Mouse (Mus musculus) cerebellum, postnatal 25 days (tissue): ENCODE measurements around the gene Trp53rka.
A peak's percentile ranks its signal among the peaks of the same experiment; 100 is the strongest.
"Not testable (repeated sequence)": the region's sequence is repeated elsewhere in the genome, so short reads cannot be mapped to it uniquely, and the experiment has no call there.

Experiments
- DNase-seq, 2 experiments: peaks; one replicate each; pipeline ENCODE4 v3.0.0; 2021; ENCODE audit warnings: mixed read lengths in 2 of 2

The Trp53rka gene

DNA sequence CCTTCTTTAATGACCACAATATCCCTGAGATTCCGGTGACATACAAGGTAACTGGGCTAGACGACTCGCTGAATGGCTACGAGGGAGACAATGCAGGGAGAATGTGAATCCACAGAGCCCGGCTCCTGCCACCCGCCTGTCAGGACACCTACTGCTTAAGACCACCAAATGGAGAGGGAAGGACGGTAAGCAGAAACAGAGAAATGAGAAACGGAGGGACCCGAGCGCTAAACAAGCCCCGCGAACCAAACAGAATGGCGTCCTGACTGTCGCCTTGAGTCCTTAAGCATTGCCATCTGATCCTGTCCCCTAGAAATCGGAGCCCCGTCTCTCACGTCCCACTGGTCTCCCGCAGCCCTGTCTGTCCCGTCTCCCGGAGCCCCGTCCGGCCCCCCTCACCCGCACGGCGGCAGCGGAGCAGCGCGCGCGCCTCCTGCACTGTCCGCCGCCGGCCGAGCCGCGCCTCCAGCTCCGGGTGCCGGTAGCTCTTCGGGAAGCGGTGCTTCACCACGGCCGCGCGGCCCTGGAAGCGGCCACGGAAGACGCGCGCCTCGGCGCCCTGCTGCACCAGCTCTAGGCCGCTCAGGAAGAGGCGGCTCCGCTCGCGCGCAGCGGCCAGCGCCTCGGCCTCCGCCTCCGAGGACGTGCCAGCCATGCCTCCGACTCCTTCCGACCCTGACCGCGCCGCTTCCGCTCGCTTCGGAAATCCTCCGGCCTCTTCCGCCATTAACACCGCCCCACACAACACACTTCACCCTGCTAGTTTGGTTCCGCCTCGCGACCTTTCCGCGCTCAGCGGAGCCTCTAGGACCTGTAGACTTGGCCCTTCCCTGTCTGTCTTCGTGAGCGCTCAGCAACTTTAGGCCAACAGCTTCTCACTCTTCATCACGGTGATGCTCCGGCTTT, at the start of gene Trp53rka:
TSS of gene Trp53rka (minus strand) at position 677 of the 906 bp plus-strand sequence.
- peak; percentile 86 to 89 for DNase-seq

DNA sequence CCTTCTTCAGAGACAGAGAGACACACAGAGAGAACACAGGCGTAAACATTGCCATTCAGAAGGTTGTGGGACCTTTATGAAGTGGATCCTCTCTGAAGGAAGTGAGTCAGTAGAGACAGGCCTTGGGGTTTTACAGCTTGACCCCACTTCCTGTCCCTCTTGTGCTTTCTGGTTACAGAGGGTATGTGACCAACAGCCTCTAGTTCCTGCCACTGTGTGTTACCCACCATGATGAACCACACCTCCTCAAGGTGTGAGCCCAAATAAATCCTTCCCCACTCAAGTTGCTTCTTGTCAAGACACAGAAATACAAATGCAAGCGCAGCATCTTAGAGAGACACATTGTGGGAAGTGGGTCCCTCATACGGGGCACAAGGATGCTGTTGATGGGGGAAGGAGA, 47.9 kb upstream of the Trp53rka start:
- no peak for DNase-seq

- no peak for DNase-seq
These were observed 40.7 kb upstream of the Trp53rka start for GRCm38 (mm10) chr2:165533789-165534188.

GRCm38 (mm10) chr2:165529106-165529505, 36.0 kb upstream of the Trp53rka start:
- DNase-seq, result peak; percentile 74 to 78

- DNase-seq, result peak; percentile 19 to 49
These were observed 32.5 kb upstream of the Trp53rka start for GRCm38 (mm10) chr2:165525609-165526008.

DNA sequence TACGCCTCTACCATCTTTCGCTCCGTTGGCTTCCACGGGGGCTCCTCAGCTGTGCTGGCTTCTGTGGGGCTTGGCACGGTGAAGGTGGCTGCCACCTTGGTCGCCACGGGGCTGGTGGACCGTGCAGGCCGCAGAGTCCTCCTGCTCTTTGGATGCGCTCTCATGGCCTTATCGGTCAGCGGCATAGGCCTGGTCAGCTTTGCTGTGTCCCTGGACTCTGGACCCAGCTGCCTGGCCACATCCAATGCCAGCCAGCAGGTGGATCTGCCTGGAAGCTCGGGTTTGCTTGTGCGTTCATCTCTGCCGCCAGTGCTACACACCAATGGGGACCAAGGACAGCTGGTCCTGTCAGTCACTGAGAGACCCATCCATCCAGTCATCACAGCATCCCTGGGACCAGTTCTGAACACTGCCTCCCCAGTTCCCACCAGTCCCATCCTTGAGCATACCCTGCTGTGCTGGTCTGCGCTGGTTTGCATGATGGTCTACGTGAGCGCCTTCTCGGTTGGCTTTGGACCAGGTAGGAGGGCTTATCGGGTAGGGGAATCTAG, 22.1 kb upstream of the Trp53rka start:
- no peak for DNase-seq

DNA sequence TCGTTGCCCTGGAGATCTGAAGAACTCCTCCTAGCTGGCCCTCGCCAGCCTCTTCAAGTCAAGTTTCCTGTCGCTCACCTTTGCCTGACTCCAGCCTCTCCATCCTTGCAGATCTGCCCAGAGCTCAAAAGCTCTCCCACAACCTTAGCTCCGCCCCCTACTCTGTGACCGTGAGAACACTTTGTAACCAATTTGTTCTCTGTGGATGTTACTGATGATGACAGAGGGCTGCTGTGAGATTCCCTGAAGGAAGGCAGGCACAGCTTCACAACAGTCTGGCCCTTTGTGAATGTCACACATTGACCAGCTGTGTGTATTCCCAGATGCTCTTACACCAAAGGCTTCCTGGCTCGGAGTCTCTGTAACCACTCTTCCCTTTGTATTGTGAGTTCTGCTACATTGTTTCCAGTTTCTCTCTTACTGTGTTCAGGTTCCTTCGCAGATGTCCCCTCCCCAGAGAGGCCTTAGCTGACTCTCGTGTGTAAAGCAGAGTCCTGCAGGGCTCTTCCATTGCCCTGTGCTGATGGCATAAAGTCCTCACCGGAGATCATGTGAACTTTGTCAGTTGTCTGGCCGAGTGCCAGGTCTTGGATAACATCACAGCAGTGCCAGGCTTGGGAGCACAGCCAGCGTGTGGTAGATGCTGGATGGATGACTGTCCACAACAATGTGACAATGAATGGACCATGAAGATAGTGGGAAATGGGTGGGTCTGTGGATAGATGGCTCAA, 19.9 kb upstream of the Trp53rka start:
- DNase-seq, result peak in 1 of 2 experiments; percentile 15

DNA sequence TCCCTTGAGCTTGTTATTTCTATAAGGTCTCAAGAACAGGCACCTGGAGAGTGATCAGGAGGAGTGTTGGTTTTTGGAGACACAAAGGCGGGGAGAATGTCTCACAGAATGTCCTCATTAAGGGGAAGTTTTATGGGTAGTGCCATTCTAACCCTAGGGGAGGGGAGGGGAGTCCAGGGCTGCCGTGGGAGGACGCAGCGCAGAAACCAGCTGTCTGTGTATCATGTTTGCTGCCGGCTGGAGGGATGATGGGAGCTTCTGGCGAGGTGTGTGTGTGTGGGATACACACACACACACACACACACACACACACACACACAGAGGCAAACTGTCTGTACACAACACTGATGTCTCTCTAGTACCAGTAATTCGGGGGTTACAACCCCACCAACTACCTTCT, 19.3 kb upstream of the Trp53rka start:
- no peak for DNase-seq

GRCm38 (mm10) chr2:165511530-165511929, 18.4 kb upstream of the Trp53rka start:
- DNase-seq, result not testable (repeated sequence)

DNA sequence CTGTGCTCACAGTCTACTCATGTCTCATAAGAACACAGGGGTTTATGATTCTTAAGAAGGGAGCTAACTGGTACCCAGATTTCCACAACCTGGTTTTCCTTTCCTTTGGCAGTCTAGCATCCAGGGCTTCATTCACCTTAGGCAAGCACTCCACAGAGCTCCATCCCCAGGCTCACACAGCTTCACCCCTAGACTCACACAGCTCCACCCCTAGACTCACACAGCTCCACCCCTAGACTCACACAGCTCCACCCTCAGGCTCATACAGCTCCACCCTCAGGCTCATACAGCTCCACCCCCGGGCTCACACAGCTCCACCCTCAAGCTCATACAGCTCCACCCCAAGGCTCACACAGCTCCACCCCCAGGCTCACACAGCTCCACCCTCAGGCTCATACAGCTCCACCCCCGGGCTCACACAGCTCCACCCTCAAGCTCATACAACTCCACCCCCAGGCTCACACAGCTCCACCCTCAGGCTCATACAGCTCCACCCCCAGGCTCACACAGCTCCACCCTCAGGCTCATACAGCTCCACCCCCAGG, 17.9 kb upstream of the Trp53rka start:
- DNase-seq, result not testable (repeated sequence)

DNA sequence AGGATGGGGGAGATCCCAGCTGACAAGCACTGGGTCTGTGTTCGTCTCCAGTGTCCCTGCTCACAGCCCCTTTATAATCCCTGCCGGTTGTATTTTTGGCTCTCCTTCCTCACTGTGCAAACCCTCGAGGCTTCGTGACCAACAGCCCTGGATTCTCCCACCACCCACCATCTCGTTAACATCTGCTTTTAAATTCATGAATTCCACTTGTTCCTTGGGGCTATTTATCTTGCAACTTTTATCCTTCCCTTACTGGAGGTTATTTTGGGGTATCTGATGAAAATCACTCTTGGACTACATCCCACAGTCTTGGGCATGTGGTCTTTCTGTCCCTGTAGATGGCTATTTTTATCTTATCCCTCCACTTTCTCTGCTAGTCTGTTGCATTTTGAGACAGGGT, 17.3 kb upstream of the Trp53rka start:
- no peak for DNase-seq

- no peak for DNase-seq
These were observed 16.6 kb upstream of the Trp53rka start for GRCm38 (mm10) chr2:165509686-165510085.

DNA sequence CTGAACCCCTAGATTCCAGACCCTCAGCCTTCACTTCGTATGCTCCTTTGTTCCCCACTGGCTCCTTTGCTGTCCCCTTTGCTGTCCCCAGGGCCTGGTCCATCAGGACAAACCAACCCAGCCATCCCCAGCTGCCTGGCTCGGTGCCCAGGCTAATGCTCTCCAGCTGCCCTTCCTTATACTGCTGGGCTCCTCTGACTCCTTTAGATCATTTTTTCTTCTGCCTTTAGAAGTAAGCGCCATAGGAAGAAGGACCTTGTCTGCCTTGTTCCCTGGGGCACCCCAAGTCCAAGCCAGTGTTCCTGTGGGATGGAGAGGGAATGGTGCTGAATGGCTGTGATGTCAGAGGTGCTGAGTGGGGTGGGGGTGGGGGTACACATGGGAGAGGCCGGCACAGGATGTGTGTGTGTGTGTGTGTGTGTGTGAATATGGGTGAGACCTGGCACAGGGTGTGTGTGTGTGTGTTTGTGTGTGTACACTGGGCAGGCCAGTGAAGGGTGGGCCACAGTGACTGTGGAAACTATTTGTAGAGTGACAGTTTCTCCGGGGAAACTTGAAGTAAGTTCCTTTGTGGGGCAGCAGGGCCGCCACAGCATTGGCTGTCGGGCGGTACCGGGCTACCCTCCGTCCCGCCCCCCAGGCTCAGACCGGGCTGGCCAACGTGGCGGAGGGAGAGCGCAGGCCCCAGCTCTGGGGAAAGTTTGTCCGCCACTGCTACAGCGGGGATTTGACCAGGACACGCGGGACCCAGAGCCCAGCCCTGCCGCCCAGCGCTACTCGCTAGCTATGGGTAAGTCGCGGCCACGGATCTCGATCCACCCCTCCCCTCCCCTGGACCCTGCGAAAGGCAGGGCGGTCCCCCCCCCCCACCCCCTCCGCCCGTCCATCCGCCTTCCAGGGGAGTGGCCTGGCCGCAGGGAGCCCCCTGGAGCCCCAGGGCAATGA, 10.4 kb upstream of the Trp53rka start, which contains the start of gene Slc2a10:
TSS of gene Slc2a10 (plus strand) at position 529 of the 945 bp plus-strand sequence.
- peak in 1 of 2 experiments; percentile 33 for DNase-seq

DNA sequence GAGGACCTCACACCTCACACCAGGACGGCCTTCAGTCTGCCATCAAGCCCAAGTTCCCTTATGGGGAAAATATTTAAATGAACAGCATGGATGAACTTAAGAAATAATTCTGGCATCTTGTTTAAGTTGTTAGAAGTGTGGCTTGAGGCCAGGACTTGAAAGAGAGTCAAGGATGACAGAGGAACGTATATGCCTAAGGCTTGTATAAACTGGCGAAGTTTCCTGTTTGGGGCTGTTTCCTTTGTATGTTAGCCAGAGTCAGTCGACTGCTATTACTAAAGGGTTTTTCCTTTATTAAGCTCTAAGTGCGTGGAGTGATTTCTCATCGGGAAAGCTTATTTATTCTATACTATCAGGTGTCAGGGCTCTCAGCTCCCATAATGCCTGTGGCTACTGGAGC, 5.7 kb upstream of the Trp53rka start:
- no peak for DNase-seq

DNA sequence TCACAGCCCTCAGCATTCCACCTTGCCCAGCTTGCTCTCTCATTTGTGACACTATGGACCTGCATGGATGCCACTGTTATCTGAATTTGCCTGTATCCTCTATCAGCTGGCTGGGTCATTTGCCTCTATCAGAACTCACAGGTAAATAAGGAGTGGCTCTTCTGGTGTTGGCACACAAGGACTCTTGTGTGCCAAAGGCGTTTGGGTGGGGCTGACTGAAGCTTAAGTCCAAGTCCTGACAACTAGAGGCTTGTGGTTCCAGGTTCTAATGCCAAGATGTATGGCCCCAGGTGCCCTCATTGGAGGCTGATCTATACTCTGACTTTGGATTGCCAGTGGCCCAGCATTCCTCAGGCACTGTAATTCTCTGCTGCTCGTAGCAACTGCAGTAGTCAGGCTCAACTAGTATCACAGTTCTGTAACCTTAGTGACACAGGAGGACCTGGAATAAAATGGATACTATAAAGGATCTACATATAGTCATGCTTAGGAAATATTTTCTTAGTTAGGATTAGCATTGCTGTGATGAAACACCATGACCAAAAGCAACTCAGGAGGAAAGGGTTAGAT, 4.7 kb upstream of the Trp53rka start:
- no peak for DNase-seq

DNA sequence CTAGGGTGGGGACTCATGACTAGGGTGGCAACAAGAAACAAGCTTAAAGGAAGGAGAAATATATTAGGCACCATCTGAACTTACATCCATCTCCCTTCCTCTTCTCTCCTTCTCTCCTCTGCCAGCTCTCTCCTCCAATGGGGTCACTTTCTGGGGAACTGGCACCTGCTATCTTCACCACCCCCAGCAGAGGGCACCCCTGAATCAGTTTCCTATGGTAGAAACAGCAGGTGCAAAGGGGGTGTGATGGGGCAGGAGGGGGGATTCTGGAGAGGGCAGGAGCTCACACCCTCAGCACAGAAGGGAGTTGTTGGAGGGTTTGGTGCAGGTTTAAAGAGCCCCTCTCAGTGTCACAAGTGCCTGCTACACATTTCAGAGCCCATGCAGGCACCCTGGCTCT, 3.1 kb upstream of the Trp53rka start:
- peak; percentile 32 to 56 for DNase-seq

- DNase-seq, result no peak
These were observed 1.4 kb upstream of the Trp53rka start for GRCm38 (mm10) chr2:165494495-165494894.

- DNase-seq, result peak; percentile 37 to 42
These were observed 575 bp upstream of the Trp53rka start for GRCm38 (mm10) chr2:165493587-165494210.

DNA sequence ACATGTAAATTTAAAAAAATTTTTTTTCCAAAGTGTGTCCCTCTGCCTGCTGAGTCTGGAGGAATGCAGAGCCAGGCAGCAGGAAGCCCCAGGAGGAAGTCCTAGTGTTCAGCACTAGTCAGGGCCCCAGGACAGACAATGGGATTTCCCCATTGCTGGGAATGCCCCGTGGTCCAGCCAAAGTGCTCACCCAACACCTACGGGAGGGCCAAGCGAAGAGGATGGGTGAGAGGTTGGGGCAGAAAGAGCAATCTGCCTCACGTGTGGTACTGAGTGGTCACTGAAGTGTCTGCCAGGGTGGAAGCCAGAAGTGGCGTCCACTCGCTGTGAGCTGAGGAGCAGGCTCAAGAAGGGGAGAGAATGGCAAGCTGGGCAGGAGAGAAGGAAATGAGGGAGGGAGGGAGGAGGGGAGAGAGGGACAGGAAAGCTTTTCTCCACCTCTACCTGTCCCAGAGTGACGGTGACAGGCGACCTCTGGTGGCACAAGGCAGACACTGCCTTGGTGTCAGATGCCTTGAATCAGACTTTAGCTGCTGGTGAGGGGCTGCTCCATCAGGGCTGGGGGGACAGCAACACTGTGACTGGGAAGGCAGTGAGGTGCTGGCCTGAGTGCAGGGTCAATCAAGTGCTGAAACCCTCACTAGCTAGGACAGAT, 6.1 kb downstream of the Trp53rka start:
- peak; percentile 73 to 84 for DNase-seq

DNA sequence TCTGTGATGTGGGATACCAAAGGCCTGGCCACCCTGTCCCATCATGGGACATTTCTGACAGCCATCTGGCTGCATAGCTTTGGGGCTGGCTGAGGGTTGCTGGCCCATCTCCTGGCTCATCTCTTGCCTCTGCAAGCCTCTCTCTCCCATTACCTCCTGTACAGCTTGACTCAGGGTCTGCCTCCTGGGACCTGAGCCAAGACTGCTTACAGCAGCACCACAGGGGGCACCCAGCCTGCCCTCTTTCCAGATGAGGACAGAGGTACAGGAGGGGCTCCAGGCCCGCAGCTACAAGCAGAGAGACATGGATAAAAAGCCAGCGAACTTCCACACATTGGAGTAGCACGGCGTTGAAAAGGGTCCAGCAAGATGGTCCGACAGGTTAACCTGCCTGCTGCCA, 6.7 kb downstream of the Trp53rka start:
- peak in 1 of 2 experiments; percentile 43 for DNase-seq
